Mouse (Mus musculus): ENCODE data around the gene Tmem88b.
A peak's percentile ranks its signal among the peaks of the same experiment; 100 is the strongest.

GRCm38 (mm10) chr4:155784081-155784701 lies 1.5 kb downstream of the Tmem88b start:
- TF ChIP-seq GATA1 (IDR thresholded peaks at IDR 0.05; ENCODE audit: low read depth, low read length): no peak
- TF ChIP-seq MAFK (IDR thresholded peaks at IDR 0.05; ENCODE audit: borderline replicate concordance, low read depth, low read length): no peak
- no peak for TF ChIP-seq GABPA (IDR thresholded peaks at IDR 0.05; ENCODE audit: low read depth, low read length)
- peak; percentile 48 to 80 (median 72) for TF ChIP-seq CTCF (IDR thresholded peaks at IDR 0.05 in 2 of 3, conservative IDR thresholded peaks at IDR 0.05 in 1 of 3; ENCODE audit: control insufficient read depth in 1 of 3, insufficient read depth in 1 of 3, low read depth in 2 of 3, low read length in 3 of 3, poor library complexity in 1 of 3, severe bottlenecking in 1 of 3)
- peak; percentile 18 for TF ChIP-seq HCFC1 (IDR thresholded peaks at IDR 0.05; ENCODE audit: low read depth, low read length)
- no peak for TF ChIP-seq TAL1 (IDR thresholded peaks at IDR 0.05; ENCODE audit: low read length)
- TF ChIP-seq JUND (IDR thresholded peaks at IDR 0.05; ENCODE audit: low read depth, low read length): no peak
- TF ChIP-seq TBP (IDR thresholded peaks at IDR 0.05; ENCODE audit: low read depth, low read length): no peak
- TF ChIP-seq EP300 (IDR thresholded peaks at IDR 0.05; ENCODE audit: low read depth in 1 of 2, low read length in 2 of 2): 0 out of 4 replicates have a peak, but pooled peaks of 1 of the 2 experiments have one; percentile 5
- TF ChIP-seq USF1 (IDR thresholded peaks at IDR 0.05; ENCODE audit: low read depth, low read length): no peak
- peak in 1 of 2 experiments; percentile 25; a peak in 1 of 4 replicates for TF ChIP-seq POLR2A (IDR thresholded peaks at IDR 0.05; ENCODE audit: control insufficient read depth in 1 of 2, insufficient read depth in 1 of 2, low read depth in 1 of 2, low read length in 2 of 2, poor library complexity in 1 of 2)
- no peak for TF ChIP-seq RCOR1 (IDR thresholded peaks at IDR 0.05; ENCODE audit: low read depth, low read length)
- TF ChIP-seq ZC3H11A (IDR thresholded peaks at IDR 0.05; ENCODE audit: low read depth, low read length): peak; percentile 49
- peak; percentile 24; the same call in 1 of the 2 replicates for TF ChIP-seq TCF12 (IDR thresholded peaks at IDR 0.05; ENCODE audit: low read depth, low read length)
